8 mouse cellular contexts compared by ENCODE assay signal in the genomic region with DNA sequence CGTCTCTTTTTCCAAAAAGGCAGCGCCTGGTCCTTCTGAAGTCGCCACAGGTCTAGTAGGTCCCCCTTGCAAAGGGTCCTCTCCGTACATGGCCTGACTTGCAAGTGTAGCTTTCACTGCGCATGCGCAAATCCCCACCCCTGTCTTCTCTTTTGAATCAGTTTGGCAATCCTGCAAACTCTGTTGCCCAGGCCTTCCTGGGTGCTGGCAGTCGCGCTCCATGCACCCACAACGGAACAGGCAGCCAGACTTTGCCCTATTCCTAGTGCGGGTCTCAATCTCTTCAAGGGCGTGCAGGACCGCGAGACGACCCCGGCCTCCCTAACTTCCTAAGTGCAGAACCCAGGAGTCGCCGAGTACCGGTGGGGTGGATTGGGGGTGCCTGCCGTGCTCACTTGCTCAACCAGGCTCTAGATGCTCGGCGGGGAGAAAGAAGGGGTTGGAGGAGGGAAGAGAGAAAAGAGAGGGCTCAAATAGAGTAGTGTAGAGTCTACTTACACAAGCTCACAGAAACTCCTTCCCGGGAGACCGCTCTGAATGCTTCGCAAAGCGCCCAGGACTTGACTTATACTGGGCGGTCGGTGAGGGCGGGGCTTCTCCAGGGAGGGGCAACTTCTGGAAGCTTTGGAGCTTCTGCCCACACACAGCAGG. TPM values are rescaled to one million over a fixed set of nuclear protein-coding genes. Genes with fewer than 3 reads are reported as not detected.
DNase-seq lines count a peak whose midpoint lies in the region; ATAC-seq and TF ChIP-seq lines count a peak whose summit lies in the region.

Gene Ptgr1, minus strand, starts transcription at position 580 of the 651 bp plus-strand sequence.

- peak within 1 kb of the TSS; percentile 49 to 64 (median 55) for H3K4me3 ChIP-seq in CH12.LX (replicated peaks in 1 of 3; ENCODE audit: low read depth in 2 of 3, low read length in 2 of 3, poor library complexity in 1 of 3)
- H3K4me3 ChIP-seq in forebrain, embryonic 13.5 days: peak within 1 kb of the TSS; percentile 45
- peak within 1 kb of the TSS; percentile 59 for H3K4me3 ChIP-seq in liver, postnatal 0 days (ENCODE audit: low read depth, low read length)
- H3K4me3 ChIP-seq in neural tube, embryonic 14.5 days (ENCODE audit: low read depth, low read length): peak within 1 kb of the TSS; percentile 49

- H3K27me3 ChIP-seq in CH12.LX (replicated peaks): no peaks in the 10 kb centered on the region
- H3K27me3 ChIP-seq in forebrain, embryonic 13.5 days: no peaks in the 10 kb centered on the region
- H3K27me3 ChIP-seq in liver, postnatal 0 days (ENCODE audit: insufficient read depth, low read length): no peaks in the 10 kb centered on the region
- H3K27me3 ChIP-seq in neural tube, embryonic 14.5 days (ENCODE audit: control insufficient read depth, insufficient read depth, low read length): no peaks in the 10 kb centered on the region

- WGBS in forebrain, embryonic 13.5 days: under 1% methylated on average over 28 of the region's 28 CpGs
- 2% methylated on average over 28 of the region's 28 CpGs for WGBS in large intestine, adult 2 months
- WGBS in liver, postnatal 0 days (ENCODE audit: insufficient replicate concordance): under 1% methylated on average over 28 of the region's 28 CpGs
- WGBS in neural tube, embryonic 14.5 days: 1% methylated on average over 28 of the region's 28 CpGs

- H3K9me3 ChIP-seq in CH12.LX (replicated peaks; ENCODE audit: low read length): no peaks in the 10 kb centered on the region
- H3K9me3 ChIP-seq in forebrain, embryonic 13.5 days (replicated peaks): no peaks in the 10 kb centered on the region
- H3K9me3 ChIP-seq in liver, postnatal 0 days (ENCODE audit: low read length): no peaks in the 10 kb centered on the region
- H3K9me3 ChIP-seq in neural tube, embryonic 14.5 days (ENCODE audit: control insufficient read depth, low read length): no peaks in the 10 kb centered on the region

- no peaks in the 10 kb centered on the region for H3K36me3 ChIP-seq in CH12.LX (replicated peaks in 1 of 2; ENCODE audit: control insufficient read depth in 1 of 2, insufficient read depth in 1 of 2, low read length in 1 of 2)
- no peaks in the 10 kb centered on the region for H3K36me3 ChIP-seq in forebrain, embryonic 13.5 days (ENCODE audit: poor library complexity, severe bottlenecking)
- 0 out of 2 replicates have a peak, but pooled peaks cover 5% of the 10 kb centered on the region for H3K36me3 ChIP-seq in liver, postnatal 0 days (replicated peaks; ENCODE audit: insufficient read depth, low read length)
- no peaks in the 10 kb centered on the region for H3K36me3 ChIP-seq in neural tube, embryonic 14.5 days (ENCODE audit: control insufficient read depth, insufficient read depth, low read length)

- TF ChIP-seq CTCF in CH12.LX (conservative IDR thresholded peaks at IDR 0.05 in 1 of 2, IDR thresholded peaks at IDR 0.05 in 1 of 2; ENCODE audit: low read depth in 2 of 2, low read length in 2 of 2): no peak
- no peak for TF ChIP-seq CTCF in liver, postnatal 0 days (IDR thresholded peaks at IDR 0.05; ENCODE audit: low read depth)

- dilution Hi-C loops in CH12.LX (cut with MboI; ENCODE audit: extremely low pct_ligation_motif_present, extremely low pct_unique_long_range_greater_than_20kb, low sequenced_read_pairs): no loop called here

- no peak for TF ChIP-seq EP300 in CH12.LX (IDR thresholded peaks at IDR 0.05; ENCODE audit: low read length)
- TF ChIP-seq EP300 in liver, postnatal 0 days (IDR thresholded peaks at IDR 0.05; ENCODE audit: low read depth): no peak

- peak within 1 kb of the TSS; percentile 77 for H3K4me2 ChIP-seq in CH12.LX (ENCODE audit: insufficient read depth, low read depth, poor library complexity, severe bottlenecking)
- H3K4me2 ChIP-seq in forebrain, embryonic 13.5 days: peak within 1 kb of the TSS; percentile 84
- peak within 1 kb of the TSS; percentile 79 for H3K4me2 ChIP-seq in liver, postnatal 0 days (ENCODE audit: low read depth, low read length)
- H3K4me2 ChIP-seq in neural tube, embryonic 14.5 days (ENCODE audit: low read depth, low read length): peak within 1 kb of the TSS; percentile 86

- H3K79me2 ChIP-seq in CH12.LX (replicated peaks; ENCODE audit: control insufficient read depth, extremely low read depth, insufficient read depth, poor library complexity, severe bottlenecking): no peaks in the 10 kb centered on the region

- ATAC-seq in forebrain, embryonic 13.5 days: peak; percentile 71
- ATAC-seq in liver, postnatal 0 days: peak; percentile 66
- ATAC-seq in neural tube, embryonic 14.5 days (ENCODE audit: low read depth): peak; percentile 74

- TF ChIP-seq RAD21 in CH12.LX (IDR thresholded peaks at IDR 0.05; ENCODE audit: low read depth, low read length): no peak

- intact Hi-C loops in heart, postnatal 10 days (cut with DNase I): loop anchor here (5.0 kb wide), 1 partner anchor 356 kb away; no protein-coding TSS in a partner anchor

- in situ Hi-C loops in CH12.LX (cut with MboI; ENCODE audit: low pct_ligation_motif_present, low pct_unique_long_range_greater_than_20kb, low sequenced_read_pairs): no loop called here

- H3K27ac ChIP-seq in CH12.LX (ENCODE audit: insufficient read depth, low read depth): no peak within 1 kb of the TSS
- no peak within 1 kb of the TSS for H3K27ac ChIP-seq in forebrain, embryonic 13.5 days
- H3K27ac ChIP-seq in liver, postnatal 0 days (ENCODE audit: low read depth): peak within 1 kb of the TSS; percentile 30
- no peak within 1 kb of the TSS for H3K27ac ChIP-seq in neural tube, embryonic 14.5 days (ENCODE audit: low read depth, low read length)

- H3K9ac ChIP-seq in CH12.LX (ENCODE audit: insufficient read depth, low read depth): peak within 1 kb of the TSS; percentile 51
- H3K9ac ChIP-seq in forebrain, embryonic 13.5 days: peak within 1 kb of the TSS; percentile 60
- H3K9ac ChIP-seq in liver, postnatal 0 days (replicated peaks): peak within 1 kb of the TSS; percentile 63
- peak within 1 kb of the TSS; percentile 37; the same call in 1 of the 2 replicates for H3K9ac ChIP-seq in neural tube, embryonic 14.5 days (replicated peaks; ENCODE audit: low read depth, low read length)

- TF ChIP-seq POLR2A in CH12.LX (IDR thresholded peaks at IDR 0.05; ENCODE audit: low read depth, low read length): peak; percentile 51

- peak; percentile 59 for DNase-seq in CH12.LX (ENCODE audit: extremely low read depth)
- DNase-seq in c-Kit-positive CD71-negative TER-119-negative erythroid progenitor cells, embryonic 14.5 days (ENCODE audit: low read depth): peak; percentile 77
- peak; percentile 81 to 83 for DNase-seq in heart, postnatal 10 days
- peak; percentile 59 for DNase-seq in large intestine, adult 2 months (ENCODE audit: low read depth, low spot score)
- DNase-seq in liver, postnatal 0 days: peak; percentile 86
- peak; percentile 85 for DNase-seq in testis, postnatal 14 days (ENCODE audit: low spot score)

- H3K4me1 ChIP-seq in CH12.LX (ENCODE audit: control insufficient read depth in 1 of 2, insufficient read depth in 2 of 2): peaks cover 10 to 44% of the 10 kb centered on the region in 2 experiments
- H3K4me1 ChIP-seq in forebrain, embryonic 13.5 days: no peaks in the 10 kb centered on the region
- peaks cover 25% of the 10 kb centered on the region for H3K4me1 ChIP-seq in liver, postnatal 0 days (ENCODE audit: insufficient read depth)
- H3K4me1 ChIP-seq in neural tube, embryonic 14.5 days (ENCODE audit: control insufficient read depth, insufficient read depth, low read length): no peaks in the 10 kb centered on the region

TF ChIP-seq in CH12.LX, 34 proteins besides CTCF, POLR2A, EP300 and RAD21:
- peak; percentile 69; the same call in 1 of the 2 replicates for TF ChIP-seq NELFE (IDR thresholded peaks at IDR 0.05; ENCODE audit: low read depth, low read length)
- TF ChIP-seq NRF1 (IDR thresholded peaks at IDR 0.05; ENCODE audit: low read depth, low read length): peak; percentile 98
- TF ChIP-seq TBP (conservative IDR thresholded peaks at IDR 0.05; ENCODE audit: low read depth, low read length): no peak
- TF ChIP-seq SIN3A (IDR thresholded peaks at IDR 0.05; ENCODE audit: low read length): peak; percentile 38
- peak; percentile 10; the same call in 1 of the 2 replicates for TF ChIP-seq HCFC1 (IDR thresholded peaks at IDR 0.05; ENCODE audit: low read depth, low read length)
- TF ChIP-seq MXI1 (IDR thresholded peaks at IDR 0.05; ENCODE audit: low read depth, low read length): 0 out of 2 replicates have a peak, but pooled peaks have one; percentile 47

RNA-seq across cellular contexts. Expression of gene Ptgr1, which starts in this region (rescaled TPM):
- total RNA-seq in CH12.LX (2012; rRNA removed) (6.2 and 7.2 TPM in 2 replicates), CH12.LX (2014; rRNA removed) (2.4 and 2.9 TPM in 2 replicates)
- polyA plus RNA-seq in CH12.LX (2012; ENCODE audit: insufficient read length, low read depth): 4.0 and 4.2 TPM in 2 replicates
- polyA plus RNA-seq in forebrain, embryonic 13.5 days (2015; fragmentation: Nextera tagmentation; extraction: Ambion mirVana): 6.3 and 6.8 TPM in 2 replicates
- 1 to 10 TPM; 5.3 to 5.6 TPM for total RNA-seq in heart, postnatal 10 days (2021)
- polyA plus RNA-seq in large intestine, adult 2 months (2012; rRNA removed): 10.5 and 22.4 TPM in 2 replicates
- polyA plus RNA-seq in liver, postnatal 0 days (2015; fragmentation: Nextera tagmentation; extraction: Ambion mirVana): 6.4 and 6.8 TPM in 2 replicates
- polyA plus RNA-seq in neural tube, embryonic 14.5 days (2014; fragmentation: Nextera tagmentation; extraction: Ambion mirVana): 3.6 and 3.7 TPM in 2 replicates
